Mouse (Mus musculus): ENCODE results near the gene Gpr132.

Gpr132 gene

DNA sequence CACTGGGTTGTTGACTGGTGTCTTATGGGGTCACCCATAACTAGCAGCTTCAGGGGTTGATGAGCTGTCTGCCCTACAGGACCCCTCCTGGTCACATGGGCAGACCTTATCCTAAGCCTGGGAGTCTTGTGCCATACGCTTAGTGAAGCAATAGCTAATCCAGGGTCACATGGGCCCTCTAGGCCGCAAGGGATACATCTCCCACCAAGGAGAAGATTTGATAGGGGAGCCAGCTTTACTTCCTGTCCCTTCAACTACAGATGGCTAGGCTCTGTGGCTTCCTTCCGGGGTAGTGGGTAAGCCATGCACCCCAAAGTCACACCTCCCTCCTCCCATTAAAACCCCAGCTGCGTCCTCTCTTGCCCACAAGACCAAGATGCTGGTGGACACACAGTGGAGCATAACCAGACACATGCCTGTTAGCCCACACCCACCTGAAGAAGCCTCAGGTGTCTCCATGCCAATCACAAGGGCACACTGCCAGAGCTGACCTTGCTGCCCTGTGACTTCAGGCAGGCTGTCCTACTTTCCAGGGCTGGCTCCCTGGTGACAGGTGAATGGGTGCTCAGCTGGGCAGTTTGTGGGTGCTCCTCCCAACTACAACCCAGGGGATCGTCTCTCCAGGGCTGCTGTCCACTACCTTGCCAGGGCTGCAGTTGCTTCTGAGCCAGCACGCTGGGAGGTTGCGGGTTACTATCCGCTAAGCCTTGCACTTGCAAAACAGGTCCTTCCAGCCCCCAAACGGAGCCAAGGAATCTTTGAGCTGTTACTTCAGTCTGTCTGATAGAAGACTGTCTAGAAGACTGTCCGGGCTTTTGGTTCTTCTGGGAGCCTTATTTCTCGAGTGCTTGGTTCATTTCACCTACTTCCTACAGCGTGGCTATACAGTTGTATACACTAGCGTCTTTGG is at the start of gene Gpr132:
TSS of gene Gpr132 (minus strand) at position 51 of the 910 bp plus-strand sequence.
- DNase-seq = no peak

DNA sequence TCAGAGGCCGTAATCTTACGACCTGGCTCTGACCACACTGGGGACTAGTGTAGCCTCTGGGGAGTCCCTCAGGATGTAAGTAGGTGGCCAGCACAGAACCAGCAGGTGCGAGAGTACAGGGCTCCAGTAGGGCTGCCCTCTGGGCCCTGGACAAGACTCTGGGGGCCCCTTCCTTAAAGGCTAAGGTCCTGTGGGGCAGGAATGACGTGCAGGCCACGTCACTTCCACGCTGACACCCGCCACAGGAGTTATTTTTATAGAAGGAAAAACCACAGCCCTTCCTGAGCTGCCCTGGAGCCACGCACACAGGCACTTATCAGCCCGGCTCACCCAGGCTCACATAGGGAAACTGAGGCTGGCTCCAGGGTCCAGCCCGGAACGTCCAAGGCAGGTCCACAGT is 49.5 kb upstream of the Gpr132 start:
- DNase-seq = peak; percentile 32

DNA sequence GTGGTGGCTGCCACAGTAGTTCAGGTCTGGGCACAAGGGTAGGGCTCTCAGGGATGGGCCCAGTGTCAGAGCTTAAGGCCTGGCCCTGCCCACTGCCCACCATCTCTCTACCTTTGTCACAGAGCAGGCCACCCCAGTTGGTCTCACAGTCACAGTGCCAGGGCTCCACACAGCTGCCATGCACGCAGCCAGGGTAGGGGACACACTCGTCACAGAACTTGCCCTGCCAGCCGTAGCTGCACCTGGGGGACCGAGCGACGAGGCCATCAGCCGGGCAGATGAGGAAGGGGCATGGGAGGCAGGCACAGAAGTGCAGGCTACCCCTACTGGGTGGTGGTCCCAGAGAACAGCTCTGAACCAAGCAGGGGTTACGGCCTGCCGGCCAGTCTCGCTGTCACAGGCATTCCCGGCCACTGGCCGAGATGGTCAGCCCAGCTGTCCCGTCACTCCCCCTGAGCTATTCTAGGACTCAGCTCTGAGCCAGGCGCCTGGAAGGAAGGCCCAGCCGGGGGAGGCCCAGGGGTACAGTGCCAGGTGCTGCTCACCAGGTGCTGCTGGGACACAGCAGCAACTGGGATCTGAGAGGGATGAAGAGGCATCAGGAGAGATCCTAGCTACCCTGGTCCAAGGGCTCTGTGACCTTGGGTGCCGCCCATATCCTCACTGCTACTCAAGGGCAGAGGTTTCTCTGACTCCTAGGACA is 48.8 kb upstream of the Gpr132 start:
- DNase-seq = no peak

DNA sequence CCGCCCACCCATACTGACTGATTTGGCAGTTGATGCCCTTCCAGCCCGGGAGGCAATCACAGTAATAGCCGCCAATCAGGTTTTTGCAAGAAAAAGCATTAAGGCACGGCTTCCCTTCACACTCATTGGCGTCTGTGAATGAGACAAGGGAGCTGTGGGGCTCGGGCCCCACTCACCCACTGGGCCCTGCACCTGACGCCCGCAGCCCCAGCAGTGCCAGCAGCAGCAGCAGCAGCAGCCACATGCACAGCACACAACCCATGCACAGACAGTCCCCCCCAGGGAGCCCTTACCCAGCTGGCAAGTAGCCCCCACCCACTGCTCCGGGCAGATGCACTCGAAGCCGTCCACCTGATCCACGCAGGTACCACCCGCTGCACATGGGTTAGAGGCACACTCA is 47.6 kb upstream of the Gpr132 start:
- no peak for DNase-seq

DNA sequence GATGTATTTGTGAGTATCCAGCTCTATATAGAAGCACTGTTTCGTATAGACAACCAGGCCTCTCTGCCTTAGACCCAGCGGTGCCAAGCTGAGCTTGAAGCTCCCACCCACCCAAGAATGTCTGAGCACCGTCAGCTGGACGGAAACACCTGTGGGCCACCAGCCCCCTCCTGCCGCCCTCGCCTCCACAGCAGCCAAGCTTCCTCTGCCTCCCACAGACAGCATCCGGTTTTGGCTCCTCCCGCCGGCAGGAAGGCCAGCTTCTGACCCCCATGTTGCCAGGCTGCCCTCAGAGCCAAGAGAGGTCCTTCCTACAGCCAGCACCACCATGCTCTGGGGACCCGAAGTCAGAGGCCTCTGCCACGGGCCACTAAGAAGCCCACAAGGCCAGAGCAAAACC is 46.5 kb upstream of the Gpr132 start:
- DNase-seq = no peak

DNA sequence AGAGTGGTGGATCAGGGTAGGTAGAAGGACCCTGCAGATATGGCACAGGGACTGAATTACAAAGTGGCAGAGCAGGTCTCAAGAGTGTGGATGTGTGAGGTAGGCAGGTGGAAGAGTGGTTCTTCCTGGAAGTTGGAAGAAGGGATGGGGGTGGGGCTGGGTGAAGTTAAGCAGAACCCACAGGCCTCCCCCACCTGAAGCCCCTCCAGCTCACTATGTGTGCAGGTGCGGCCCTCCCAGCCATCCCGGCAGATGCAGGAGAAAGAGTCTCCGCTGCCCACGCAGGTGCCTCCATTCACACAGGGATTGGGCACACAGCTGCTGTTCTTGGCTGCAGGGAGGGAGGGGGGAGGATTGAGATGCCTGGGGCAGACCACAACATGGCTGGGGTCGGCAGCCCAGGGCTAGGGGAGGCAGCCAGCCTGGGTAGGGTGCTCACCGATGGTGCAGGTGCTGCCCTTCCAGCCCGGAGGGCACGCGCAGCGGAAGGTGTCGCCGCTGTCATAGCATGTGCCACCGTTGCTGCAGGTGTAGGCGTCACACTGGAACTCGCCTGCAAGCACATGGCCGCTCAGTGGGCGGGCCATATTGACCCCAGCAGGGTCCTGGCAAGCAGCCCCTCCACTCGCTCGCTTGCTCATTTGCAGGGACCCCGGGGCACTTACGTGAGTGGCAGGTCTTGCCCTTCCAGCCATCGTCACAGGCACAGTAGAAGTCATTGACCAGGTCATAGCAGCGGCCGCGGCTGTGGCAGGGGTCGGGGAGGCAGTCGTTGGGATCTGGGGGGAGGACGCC is 45.1 kb upstream of the Gpr132 start:
- DNase-seq = no peak

DNA sequence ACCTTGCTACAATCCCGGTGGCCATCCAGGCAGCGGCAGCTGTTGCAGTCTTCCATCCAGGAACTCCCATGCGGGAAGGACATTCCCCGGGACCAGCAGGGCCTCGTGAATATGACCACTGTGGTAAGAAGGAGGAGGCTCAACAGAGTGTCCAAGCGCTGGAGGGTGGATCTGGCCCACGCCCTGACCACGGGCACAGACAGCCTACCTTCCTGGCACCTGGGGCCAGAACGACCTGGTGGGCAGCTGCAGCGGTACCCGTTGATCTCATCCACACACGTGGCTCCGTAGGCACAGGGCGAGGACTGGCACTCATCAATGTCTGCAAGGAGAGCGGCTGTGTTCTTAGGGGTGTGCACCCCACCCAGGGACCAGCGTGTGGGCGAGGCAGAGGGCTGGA is 43.7 kb upstream of the Gpr132 start:
- no peak for DNase-seq

DNA sequence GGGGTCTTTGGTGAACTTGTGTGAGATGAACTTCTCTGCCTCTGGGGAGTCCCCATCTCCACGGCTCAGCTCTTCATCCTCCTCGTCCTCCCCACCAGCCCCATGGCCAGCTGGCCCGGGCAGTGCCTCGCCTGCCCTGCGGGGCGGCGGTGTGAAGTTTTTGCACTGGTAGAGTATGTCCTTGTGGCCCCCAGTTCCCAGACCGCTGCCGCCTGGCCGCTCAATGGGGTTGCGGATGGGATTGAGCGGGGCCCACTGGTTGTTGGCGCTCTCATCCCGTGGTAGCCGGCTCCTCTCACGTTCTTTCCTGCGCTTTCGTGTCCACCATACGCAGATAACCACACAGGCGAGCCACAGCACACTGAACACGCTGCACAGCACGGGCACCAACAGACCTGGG is 41.0 kb upstream of the Gpr132 start:
- no peak for DNase-seq

DNA sequence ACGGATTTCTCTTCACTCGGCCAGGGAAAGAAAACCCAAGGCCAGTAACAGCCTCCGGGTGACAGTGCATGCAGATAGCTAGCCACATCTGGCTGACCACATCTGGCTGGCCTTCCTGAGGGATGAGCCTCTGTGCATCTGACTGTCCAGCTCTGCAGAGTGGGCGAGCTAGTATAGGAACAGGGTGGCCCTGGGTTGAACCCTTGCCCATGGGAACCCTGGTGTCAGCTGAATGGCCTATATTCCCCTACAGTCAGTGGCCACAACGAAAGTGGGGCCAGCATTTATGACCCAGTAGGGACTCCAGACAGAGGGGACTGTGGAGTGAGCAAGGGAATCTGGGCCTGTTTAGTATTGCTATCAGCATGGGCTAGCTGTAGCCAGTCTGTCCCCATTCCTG is 37.0 kb upstream of the Gpr132 start:
- no peak for DNase-seq

DNA sequence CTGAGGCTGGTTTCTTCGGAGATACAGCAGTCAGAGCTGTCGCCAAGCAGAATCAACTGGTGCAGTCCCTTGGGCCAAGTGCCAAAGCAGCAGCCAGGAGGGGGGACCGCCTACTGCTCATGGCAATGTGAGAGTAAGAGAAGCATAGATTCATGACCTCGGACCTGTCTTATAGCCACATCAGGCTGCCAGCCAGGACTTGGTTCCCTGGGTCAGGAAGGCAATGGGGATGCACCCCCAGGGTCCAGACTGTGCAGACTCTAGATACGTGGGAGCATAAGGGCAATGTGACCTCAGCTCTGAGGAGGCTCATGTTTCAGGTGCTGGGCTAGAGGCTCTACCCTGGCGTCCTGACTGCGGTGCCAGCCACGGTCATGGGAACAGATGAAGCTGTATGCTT is 35.9 kb upstream of the Gpr132 start:
- DNase-seq = no peak

DNA sequence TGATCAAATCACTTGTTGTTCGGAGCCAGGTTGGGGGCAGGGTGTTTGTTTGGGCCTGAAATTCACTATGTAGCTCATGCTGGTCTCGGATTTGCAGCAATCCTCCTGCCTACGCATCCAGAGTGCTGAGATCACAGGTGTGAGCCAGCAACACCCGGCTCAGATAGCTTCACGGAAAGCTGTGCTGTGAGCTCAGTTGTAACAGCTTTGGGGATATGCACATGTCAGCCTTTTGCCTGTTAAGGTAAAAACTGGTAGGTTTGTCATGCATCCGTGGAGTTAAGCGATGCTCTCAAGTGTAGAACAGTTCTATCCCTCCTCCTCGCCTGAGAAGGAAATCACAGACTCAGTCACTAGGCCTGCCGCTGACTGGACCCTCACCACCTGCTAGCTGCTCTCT is 32.6 kb upstream of the Gpr132 start:
- no peak for DNase-seq

DNA sequence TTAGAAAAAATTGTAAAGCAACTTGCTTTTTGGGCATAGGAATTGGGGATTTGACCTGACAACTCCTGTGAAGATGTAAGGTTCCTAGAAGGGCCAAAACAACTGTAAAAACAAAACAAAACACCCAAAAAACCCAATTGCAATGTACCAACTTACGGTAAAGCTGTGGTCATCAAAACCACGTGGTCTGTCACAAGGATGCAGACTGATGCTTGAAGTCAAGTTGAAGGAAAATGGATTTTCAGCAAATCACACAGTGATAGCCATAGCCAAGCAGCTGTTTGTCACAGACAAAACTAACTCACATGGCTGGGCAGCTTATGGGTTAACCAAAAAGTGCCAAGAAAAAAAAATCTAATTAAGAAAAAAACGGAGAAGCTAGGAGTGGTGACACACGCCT is 30.9 kb upstream of the Gpr132 start:
- DNase-seq = no peak

DNA sequence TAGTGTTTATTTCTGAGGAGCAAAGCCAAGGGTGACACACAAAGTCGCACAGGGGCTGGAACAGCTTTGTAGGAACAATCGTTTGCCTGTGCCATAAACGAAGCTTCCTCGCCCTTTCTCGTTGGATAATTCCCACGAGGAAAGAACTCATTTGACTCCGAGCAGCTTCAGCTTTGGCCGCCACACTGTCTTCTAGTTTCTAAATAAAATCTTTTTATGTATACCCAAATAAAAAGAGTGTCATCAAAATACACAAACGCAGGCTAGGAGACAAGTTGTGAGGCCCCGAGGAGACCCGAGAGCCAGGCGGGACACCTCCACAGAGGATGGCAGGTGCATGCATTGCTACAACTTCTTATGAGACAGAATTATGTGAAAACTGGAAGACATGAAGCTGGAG is 30.3 kb upstream of the Gpr132 start:
- DNase-seq = no peak

DNA sequence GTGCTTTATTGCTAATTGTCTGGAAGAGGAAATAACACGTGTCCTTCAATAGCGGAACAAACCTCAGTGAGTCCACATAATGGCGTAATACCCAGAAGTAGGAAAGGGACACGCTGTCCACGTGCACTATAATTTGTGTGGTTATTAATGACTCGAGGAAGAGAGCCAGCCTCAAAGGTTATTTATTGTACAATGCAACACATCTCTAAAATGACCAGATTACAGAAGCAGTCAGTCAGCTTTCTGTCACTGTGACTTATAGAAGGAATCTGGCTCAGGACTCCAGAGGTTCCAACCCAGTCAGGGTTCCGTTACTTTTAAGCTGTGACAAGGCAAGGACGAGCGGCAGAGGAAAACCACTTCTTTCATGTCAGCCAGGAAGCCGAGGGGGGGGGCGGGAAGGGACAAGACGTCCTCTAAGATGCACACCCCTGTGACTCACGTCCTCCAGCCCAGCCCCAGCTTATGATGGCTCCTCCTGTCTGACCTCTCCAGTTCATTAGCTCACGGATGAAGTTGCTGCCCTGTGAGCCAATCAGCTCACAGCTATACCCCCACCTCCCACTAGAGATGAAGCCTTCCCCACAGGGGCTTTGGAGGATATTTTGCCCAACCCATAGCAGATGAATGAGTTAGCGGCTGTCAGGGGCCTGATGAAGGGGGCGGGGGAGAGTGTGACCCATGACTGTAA is 29.6 kb upstream of the Gpr132 start:
- DNase-seq = peak; percentile 38

DNA sequence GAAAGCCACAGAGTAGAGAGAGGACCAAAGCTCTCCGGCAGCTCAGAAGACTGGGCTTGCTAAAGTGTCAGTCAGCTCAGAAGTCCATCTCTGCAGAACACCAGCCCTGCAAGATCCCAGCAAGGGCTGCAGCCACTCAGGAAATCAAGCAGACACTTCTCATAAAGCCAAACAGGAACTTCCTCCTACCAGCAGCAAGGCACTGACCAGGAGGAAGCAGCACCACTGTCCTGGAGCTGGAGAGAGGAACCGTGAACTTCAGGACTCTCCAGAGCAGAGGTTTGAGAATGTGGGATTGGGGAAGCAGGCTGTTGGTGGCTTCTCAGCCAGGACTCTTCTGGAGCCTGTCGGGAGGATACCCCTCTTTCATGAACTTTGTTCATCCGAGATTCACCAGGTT is 26.9 kb upstream of the Gpr132 start:
- DNase-seq = no peak

DNA sequence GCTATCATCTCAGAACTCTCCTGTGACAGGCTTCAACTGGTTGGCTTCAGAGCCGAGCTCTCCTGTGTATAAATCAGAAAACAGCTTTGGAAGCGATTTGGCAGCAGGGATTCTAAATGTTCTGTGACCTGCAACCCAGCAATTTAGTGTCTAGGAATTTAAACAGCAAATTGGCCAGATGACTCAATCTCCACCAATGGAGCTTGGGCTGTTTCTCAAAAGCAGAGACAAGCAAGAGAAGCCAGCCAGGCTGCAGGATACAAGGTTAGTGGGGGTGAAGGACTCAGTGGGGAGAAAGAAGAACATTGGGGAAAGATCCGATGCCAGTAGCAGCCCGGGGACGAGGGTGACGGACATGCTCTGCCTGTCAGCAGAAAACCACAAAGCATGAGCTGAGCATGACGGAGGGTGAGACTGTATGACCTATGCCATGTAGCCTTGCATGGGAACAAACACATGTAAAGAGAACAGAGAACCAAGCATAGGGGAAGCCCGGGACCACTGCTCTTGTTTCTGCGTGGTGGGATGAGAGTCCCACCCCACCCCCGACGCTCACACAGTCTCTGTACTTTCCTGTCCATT is 26.4 kb upstream of the Gpr132 start:
- no peak for DNase-seq

DNA sequence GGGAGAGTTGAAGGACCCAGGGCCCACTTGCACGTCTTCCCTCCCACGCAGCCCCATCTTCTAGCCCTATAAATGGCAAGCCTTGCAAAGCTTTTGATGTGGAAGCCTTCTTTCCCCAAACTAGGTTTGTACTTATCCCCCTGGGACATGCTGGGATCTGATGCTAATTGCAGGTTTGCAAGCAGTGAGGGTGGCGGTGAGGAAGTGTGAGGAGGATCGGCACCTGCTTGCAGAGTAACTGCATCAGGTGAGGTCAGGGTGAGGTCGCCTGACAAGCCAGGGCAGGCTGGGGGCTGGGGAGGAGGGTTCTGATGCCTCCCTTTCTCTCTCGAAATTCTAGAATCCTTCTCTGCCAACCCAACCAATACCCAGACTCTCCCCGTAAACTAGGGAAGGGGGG is 17.4 kb upstream of the Gpr132 start:
- DNase-seq = no peak

DNA sequence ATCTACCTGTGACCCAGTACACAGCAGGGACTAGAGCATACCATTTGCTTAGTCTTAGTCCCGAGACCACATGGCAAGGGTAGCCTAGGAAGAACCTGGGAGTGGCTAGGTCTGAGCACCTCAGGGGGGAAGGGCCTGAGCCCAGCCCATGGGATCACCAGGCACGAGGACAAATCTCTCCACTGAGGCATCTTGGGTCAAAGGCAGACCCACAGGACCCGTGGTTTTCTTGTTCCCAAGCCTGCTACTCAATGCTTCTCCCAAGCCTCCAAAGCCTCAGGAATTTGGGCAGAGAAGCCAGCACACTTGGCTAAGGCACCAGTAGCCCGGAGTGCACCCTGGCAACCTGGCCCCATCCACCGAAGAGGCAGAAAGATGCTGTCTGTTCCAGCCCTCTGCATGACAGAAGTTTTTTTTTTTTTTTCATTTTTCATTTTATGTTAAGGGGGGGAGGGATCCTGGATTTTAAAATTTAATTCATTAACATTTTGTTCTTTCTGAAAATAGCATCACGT is 13.3 kb upstream of the Gpr132 start:
- DNase-seq = no peak

DNA sequence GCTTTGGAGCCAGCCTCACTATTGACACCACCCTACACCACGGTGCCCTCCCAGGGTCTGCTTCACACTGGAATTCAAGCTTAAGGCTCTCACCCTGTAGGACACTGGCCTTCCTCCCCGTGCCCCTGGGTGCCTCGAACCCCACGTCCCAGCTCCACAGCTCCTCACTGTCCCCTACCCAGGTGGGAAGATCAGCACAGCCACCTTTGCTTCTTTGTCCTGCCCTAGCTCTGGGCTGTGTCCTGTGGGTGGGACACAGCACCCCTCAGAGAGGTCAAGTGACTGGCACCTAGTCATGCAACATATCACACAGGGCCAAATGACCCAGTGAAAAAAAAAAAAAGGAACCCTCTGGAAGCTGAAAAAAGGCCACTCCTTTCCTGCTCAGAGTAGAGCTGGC is 12.6 kb upstream of the Gpr132 start:
- no peak for DNase-seq

DNA sequence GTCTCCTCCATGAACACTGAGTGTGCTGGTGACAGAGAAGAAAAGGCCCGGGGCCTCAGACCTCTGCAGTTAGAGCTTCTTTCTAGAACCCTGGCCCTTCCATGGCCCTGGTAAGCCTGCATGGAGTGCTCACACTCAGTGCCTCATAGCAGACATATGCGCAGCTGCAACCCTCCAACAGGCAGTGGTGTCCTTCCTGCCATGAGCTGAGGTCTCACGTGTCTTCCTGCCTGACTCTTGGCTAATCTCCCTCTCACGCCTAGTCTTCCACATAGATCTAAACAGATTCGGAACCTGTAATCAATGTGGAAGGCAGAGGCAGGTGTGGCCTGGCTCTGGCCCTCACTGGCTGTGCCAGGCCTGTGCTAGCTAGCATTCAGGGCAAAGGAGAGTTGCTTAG is 11.7 kb upstream of the Gpr132 start:
- no peak for DNase-seq

DNA sequence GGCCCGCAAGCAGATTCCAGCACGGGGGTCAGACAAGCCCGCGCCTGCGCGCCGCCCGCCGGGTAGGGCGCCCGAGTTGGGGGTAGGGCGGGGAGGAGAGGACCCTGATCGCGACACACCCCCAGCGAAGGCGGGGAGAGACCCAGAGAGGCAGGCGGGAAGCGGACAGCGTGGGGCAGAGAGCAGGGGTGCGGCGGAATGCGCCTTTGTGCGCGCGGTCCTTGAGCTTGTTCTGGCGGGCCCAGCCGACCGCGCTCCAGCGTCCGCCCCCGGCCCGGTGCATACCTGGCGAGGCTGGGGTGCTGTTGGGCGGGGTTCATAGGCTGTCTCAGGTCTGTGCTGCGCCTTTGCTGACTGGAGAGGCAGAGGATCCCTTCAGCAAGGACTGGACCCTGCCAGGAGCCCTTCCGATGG is 9.6 kb upstream of the Gpr132 start:
- DNase-seq = no peak

DNA sequence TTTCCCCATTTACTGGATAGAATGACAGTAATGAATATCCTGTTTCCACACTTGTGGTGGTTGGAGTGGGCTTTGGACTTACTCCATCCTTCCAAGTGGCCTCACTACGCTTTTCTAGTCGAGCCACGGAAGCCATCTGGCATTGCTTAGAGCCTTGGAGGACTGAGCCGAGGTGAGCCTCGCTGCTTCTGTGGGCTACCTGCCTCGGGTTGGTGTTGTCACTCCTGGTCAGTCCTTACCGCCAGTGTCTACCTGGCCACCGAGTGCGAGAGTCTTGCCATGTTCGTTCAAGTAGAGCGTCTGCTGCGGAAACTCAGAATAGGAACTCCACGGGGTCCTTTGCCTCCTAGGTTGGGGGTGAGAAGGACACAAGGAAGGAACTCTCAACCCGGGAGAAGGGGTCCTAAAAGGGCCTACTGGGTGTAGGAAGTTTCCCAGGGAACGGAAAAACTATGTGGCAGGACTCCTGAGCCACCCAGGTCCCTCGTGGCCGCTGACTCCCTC is 9.1 kb upstream of the Gpr132 start:
- no peak for DNase-seq

All from kidney, adult 18-20 months (tissue).